Mouse (Mus musculus) spleen, embryonic (tissue): ENCODE measurements around the gene Gcgr.

ENCODE experiments used
- CTCF ChIA-PET: fragments of 350-600 bp; sonication (Branson Sonifier 250); formaldehyde crosslinking; loops from one replicate; lab custom pipeline; 2022; lab: Charles Lee

The Gcgr gene

DNA sequence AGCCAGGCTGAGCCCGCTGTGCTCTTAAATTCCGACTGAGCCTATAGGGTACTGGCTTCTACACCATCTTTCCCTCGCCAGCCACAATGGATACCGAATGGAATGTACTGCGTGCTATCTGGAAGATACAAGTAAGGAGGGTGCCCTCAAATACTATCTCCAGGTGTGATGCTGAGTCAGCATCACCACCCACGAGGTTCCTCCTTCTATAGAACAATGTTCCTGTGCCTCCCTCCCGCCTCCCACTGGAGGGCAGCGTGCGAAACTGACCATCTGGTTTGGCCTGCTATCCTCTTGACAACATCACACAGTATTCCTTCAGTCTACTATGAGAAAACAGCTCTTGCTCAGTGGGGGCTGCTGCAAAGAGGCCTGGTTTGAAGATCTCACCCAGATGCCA is 34.6 kb downstream of the Gcgr start:
- CTCF ChIA-PET: no interaction called here

DNA sequence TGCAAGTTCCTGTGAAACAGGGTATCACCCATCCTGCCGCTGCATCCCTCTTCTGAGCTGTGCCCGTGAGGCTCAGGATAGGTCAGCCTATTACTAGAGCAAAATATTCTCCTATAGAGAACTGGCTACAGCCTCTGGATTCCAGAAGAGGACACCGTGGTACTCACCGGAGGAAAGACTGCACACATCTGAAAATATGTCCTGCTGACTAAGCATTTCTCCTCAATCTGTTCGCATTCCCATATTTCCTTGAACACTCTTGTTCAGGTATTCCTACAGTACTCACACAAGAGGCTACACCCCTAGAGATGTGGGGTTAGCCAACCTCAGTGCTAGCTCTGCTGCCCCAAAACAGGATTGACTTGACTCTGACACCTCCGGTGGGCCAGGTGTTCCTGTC is 37.8 kb downstream of the Gcgr start:
- CTCF ChIA-PET: no interaction called here

GRCm38 (mm10) chr11:120571122-120571521 is 40.6 kb downstream of the Gcgr start:
- CTCF ChIA-PET: no interaction called here

DNA sequence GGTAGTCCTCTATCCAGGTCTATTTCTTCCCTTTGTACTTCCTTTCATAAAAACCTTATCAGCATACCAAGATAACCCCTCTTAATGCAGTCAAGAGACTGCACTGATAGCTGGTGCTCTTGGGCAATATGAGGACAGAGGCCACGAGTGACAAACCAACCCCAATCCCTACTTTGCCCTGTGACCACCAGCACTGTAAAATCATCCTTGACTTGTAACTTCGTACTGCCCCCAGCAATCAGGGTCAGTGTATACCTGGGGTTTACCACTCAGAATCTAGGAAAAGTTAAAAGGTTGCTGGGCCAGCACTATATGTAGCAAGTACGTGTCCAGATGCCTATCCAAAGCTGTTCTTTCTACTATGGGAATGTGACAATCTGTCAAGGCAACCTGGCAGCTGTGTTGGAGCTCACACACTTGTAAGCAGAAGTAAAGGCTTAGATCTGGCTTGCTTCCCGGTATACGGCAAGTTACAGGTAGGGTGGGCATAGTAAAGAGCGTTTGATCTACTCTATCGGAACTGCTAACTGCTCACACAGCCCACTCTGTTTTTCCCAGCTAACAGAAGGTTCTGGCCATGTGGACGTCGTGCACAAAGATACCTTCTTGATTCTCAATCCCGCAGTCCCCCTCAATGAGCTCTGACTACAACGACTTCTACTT is 41.4 kb downstream of the Gcgr start:
- CTCF ChIA-PET: interaction anchor here (0.6 to 1.0 kb wide), 2 partner anchors 7 to 21 kb away, joined by 4 read pairs; partner anchors contain the start of gene Ppp1r27

- CTCF ChIA-PET: interaction anchor here (0.6 to 1.0 kb wide), 2 partner anchors 8 to 21 kb away, joined by 4 read pairs; partner anchors contain the start of gene Ppp1r27
Observed at GRCm38 (mm10) chr11:120572417-120572751, 41.9 kb downstream of the Gcgr start.

DNA sequence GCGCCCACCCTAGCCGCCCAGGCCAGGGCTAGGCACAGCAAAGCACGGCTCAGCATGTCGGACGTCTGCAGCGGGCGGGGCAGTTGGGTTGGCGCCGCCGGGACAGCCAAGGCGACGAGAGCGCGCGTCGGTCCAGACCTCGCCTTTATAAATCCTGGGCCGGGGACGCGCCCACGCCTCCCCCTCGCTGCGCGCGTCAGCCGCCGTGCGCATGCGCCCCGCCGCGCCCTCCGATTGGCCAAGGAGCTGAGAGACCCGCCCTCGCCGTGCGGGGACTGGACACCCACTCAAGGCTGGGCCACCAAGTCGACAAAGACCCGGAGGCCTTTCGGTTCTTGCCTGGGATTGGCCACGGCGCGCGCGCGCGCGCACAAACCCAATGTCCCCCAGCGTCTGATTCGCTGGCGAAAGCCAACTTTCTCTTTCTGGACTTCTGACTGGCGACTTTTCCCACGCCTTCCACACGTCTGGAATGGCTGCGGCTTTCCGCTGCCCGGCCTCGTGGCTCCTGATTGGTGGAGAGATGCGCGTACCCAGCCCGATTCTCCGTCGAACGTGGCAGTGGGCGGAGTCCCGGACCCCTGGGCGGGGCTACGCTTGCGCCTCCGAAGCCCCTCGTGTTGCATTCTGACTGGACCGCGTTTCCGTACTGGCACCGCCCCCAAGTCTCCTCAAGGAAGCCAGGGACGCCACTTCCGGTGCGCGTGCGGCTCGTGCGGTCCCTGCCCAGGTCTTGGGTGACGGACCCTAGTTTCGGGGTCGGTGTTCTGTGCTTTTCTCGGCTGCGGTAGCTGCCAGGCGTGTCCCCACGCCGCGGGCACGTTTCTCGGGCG is 42.5 kb downstream of the Gcgr start, which contains the start of gene P4hb:
P4hb (minus strand) TSS at position 502 of the 833 bp plus-strand sequence.
- CTCF ChIA-PET: no interaction called here

DNA sequence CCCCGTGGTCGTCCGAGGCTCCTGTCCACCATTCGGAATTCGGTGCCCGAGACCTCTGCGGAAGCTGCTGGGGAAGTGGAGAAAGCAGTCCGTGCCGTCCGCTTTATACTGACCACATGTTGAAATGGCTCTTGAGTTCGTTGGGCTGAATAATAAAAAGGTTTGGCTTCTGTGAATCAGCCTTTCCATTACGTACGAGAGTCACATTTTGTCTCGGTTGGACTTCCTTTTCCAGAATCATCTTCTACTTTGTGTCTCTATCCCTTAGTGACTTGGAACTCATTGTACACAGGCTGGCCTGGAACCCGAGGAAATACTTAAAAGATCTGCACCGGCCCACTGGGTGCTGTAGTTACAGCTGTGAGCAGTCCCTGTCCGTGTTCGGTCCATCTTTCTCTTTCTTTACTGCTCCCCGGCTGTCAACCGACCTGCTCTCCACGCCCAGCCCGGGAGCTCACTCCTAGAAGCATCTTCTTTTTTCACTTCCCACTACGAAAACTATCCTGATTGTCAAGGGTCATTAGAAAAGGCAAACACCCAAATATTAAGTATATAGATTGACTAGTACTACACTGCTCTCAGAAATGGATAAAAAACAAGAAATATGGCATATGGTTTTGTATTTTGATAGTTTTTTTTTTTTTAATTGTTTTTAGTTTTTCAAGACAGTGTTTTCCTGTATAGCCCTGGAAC is 43.2 kb downstream of the Gcgr start:
- CTCF ChIA-PET: interaction anchor here (0.6 to 0.7 kb wide), 2 partner anchors 9 to 59 kb away, joined by 3 read pairs; no protein-coding TSS in a partner anchor

DNA sequence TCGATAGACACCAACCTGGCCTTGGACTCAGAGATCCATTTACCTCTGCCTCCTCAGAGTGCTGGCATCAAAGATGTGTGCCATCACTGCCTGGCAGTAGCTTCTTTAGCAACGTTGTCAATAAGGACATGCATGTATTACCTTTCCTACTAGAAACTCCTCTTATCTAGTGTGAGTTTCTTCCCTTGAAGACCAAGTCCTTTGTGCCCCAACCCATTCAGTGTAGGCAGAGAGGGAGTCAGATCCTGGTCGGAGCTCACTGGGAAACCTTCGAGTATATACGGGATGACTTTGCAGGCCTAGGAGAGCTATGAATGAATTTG is 43.7 kb downstream of the Gcgr start:
- CTCF ChIA-PET: interaction anchor here (0.6 to 0.7 kb wide), 2 partner anchors 9 to 59 kb away, joined by 3 read pairs; no protein-coding TSS in a partner anchor

DNA sequence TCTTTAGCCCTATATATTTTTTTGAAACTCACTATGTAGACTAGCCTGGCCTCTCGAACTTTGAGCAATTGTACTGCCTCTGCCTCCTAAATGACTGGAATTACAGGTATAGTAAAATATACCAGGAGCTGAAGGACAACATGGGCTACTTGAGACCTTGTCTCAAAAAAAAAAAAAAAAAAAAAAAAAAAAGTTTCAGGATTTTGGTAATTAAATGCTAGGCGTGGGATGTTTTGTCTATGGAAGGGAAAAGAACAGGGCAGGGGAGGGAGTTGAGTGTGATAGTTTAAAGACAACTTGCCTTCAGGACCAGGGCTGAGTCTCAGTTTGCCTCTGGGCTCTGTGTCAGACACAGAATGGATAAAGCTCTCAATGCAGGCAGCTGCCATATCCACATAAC is 44.5 kb downstream of the Gcgr start:
- CTCF ChIA-PET: interaction anchor here (0.6 to 0.7 kb wide), 2 partner anchors 52 to 369 kb away, joined by 3 to 16 read pairs; no protein-coding TSS in a partner anchor

- CTCF ChIA-PET: no interaction called here
Observed at GRCm38 (mm10) chr11:120575940-120576339, 45.4 kb downstream of the Gcgr start.

DNA sequence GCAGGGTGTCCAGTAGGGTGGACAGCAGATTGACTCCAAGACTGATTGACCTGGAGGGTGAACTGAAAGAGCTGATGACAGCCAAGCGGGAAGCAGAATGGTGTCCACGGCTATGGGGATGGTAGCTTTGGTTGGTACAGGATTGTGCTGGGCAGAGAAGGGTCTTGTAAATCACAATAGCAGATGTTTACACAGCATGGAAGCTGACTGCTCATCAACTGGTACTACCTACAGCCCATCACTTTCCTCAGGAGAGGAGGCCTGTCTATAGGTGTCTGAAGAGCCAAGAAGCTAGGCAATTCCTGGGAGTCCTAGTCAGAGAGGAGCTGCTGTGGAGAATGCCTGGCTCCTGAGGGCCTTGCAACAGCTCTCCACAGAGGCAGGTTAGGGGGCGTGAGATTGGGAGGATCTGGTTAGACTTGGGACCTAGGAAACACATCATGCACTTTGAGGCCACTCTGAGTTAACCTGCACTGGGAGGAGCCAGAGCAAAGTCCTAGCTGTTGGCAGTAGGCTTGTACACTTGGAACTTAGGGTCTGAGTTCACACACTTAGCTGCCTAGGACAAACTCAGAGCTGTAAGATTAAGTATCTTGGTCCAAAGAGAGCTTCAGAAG is 46.0 kb downstream of the Gcgr start:
- CTCF ChIA-PET: no interaction called here

DNA sequence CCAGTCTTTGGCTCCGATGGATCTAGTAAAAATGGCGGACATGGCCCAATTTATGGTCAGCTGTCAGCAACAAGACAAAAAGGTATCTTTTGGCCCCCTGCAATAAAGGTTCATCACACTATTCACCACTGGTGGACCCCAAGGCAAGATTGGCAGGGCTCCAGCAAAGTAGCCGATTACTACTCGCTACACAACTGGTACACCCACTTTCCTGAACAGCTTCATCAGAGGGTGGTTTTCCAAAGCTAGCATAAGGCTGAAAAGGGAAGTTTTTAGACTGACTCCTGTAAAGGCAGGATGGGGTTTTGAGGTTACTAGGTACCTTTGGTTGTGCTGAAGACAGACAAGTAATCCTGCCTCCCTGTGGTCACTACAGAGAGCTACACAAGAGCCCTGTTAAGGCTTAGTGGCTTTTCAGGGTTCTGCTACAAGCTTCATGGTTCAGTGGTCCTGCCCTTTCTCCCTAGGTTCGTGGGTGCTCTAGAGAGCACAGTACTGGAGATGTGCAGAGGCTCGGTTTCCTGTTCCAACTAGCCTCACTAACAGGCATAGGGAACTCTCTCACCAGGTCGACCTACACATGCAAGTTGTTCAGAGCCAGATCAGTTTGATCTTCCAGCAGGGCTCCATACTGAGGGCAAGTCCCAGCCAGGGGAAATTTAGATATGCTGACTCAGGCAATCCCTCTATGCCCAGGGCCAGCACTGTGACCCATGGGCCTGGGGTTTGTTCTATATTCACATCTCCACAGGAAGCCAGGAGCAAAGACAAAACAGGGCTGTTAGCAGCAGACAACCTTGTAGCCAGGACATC is 46.9 kb downstream of the Gcgr start:
- CTCF ChIA-PET: no interaction called here

GRCm38 (mm10) chr11:120578024-120578693 is 47.7 kb downstream of the Gcgr start:
- CTCF ChIA-PET: no interaction called here

GRCm38 (mm10) chr11:120578694-120579243 is 48.3 kb downstream of the Gcgr start:
- CTCF ChIA-PET: interaction anchor here (0.7 to 0.8 kb wide), 2 partner anchors 12 to 76 kb away, joined by 3 to 4 read pairs; no protein-coding TSS in a partner anchor

DNA sequence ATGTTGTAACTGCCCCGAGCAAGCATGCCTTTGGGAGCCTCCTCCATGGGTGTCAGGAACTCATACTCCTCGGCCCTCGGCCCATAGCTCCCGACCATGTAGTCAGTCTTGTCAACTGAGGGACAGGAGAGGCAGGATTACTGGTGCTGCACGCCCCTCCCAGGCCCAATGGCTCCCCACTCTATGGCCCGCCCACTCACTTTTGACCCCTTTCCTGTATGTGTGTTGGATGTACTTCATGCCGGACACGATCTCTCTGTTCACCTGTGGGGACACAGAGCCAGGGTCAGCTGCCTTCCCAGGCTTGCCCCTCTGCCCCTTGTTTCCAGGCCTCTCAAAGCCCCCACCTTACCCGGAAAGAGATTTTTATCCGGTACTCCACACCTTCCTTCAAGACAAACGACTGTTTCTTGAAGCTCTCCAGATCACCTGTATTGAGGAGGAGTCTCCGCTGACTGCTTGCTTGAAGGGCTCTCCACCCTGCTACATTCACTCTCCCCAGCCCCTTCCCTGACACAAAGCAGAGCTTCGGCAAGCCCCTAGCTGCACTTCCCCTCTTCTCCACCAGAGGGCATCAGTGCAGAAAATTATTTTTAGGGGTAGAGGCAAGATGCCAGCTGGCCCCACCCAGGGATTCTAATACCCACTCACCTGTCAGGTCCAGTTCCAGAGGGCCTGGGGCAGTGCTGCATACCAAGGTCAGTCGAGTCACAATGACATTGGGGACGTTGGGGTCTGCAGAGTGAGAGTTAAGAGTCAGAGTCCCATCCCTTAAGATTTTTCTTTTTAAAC is 49.0 kb downstream of the Gcgr start:
- CTCF ChIA-PET: interaction anchor here (0.7 to 0.8 kb wide), 3 partner anchors 11 to 77 kb away, joined by 3 to 4 read pairs (median 4); partner anchors contain the start of genes Alyref and Anapc11

DNA sequence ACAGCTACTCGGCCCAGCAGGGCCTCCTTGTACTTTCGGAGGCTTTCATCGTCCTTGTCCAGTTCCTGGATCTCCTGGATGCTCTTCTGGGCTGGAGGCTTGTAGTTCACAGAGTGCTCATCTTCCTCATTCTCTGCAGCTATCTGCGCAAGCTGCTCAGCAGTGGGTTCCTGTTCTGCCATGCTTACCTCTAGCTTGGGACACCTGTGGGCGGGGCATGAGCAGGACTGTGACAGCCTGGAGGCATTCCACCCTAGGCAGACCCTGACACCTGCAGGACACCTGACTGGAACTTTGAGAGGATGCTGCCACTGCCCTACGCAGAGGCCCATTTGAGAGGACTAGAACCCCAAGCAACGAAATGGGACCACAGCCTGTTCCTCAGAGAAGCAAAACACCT is 49.7 kb downstream of the Gcgr start:
- CTCF ChIA-PET: interaction anchor here (0.7 kb wide), 1 partner anchor 18 kb away, joined by 4 read pairs; the partner anchor contains the start of genes Alyref and Anapc11

- CTCF ChIA-PET: no interaction called here
Observed at GRCm38 (mm10) chr11:120580871-120581331, 50.4 kb downstream of the Gcgr start.

- CTCF ChIA-PET: interaction anchor here (0.6 to 1.5 kb wide), 4 partner anchors 15 to 92 kb away, joined by 3 to 6 read pairs (median 4); no protein-coding TSS in a partner anchor
Observed at GRCm38 (mm10) chr11:120581490-120582267, 51.2 kb downstream of the Gcgr start, which contains the start of gene Arhgdia. Gene Arhgdia (minus strand): TSS chr11:120581624.
